In the genomic region with DNA sequence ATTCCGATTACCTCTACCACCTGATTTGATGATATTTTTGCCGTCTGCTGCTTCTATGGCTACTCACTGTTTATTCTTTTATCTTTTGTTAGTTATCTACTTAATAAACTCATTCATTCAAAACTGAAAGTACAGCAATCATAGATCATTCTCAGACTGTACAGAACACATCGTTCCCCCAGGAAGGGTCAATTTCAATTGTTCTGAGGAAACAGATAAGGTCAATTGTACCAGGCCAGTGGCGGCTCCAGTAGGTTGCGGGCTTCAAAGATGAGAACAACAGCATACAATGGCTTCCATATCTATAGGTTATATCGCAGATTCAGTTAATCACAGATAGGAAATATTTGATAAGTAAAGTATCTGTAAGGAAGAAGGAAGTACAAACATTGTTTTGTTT, we compare ENCODE assay signal across 28 mouse cellular contexts.
"Had no signal": no experiment of that assay in that cellular context is flagged by ENCODE, and none has a peak within 500 bp of the region (broad histone marks: within the 10 kb centered on the region; RNA-seq: fewer than 3 reads in every experiment).

No protein-coding gene starts in this region.

- ATAC-seq: forebrain, embryonic 13.5 days; forebrain, embryonic 14.5 days; forebrain, embryonic 15.5 days; forebrain, embryonic 16.5 days; forebrain, postnatal 0 days had no signal

- DNase-seq: cerebellum, adult 2 months; cerebellum, adult 8-10 months; cerebellum, adult 9-10 months; cerebellum, adult 9-11 months; cerebellum, postnatal 10 days; cerebellum, postnatal 14 days; cerebellum, postnatal 25 days; cerebellum, postnatal 36 days; embryo, embryonic 11 days; forebrain, postnatal 0 days; gastrocnemius, adult 2 months; gastrocnemius, postnatal 10 days; gastrocnemius, postnatal 14 days; gastrocnemius, postnatal 25 days; gastrocnemius, postnatal 36 days; heart, adult 11 months; heart, adult 18-20 months had no signal

- H3K9ac ChIP-seq: embryonic facial prominence, embryonic 12.5 days; embryonic facial prominence, embryonic 13.5 days; embryonic facial prominence, embryonic 15.5 days; forebrain, embryonic 12.5 days; forebrain, embryonic 13.5 days; forebrain, embryonic 15.5 days; forebrain, postnatal 0 days had no signal

- H3K27me3 ChIP-seq: embryonic facial prominence, embryonic 12.5 days; embryonic facial prominence, embryonic 13.5 days; embryonic facial prominence, embryonic 15.5 days; forebrain, embryonic 12.5 days; forebrain, embryonic 13.5 days; forebrain, embryonic 15.5 days had no signal

- H3K4me2 ChIP-seq: embryonic facial prominence, embryonic 12.5 days; embryonic facial prominence, embryonic 13.5 days; embryonic facial prominence, embryonic 15.5 days; forebrain, embryonic 12.5 days; forebrain, embryonic 13.5 days; forebrain, embryonic 15.5 days had no signal

- H3K4me3 ChIP-seq: embryonic facial prominence, embryonic 10.5 days; embryonic facial prominence, embryonic 12.5 days; embryonic facial prominence, embryonic 13.5 days; embryonic facial prominence, embryonic 15.5 days; erythroblast, embryonic 14.5 days; forebrain, embryonic 10.5 days; forebrain, embryonic 12.5 days; forebrain, embryonic 13.5 days; forebrain, embryonic 15.5 days; gastrocnemius, adult 2 months had no signal

- H3K36me3 ChIP-seq: embryonic facial prominence, embryonic 12.5 days; embryonic facial prominence, embryonic 13.5 days; embryonic facial prominence, embryonic 15.5 days; forebrain, embryonic 15.5 days had no signal

- H3K9me3 ChIP-seq: embryonic facial prominence, embryonic 10.5 days; embryonic facial prominence, embryonic 12.5 days; embryonic facial prominence, embryonic 13.5 days; embryonic facial prominence, embryonic 15.5 days; forebrain, embryonic 10.5 days; forebrain, embryonic 12.5 days; forebrain, embryonic 13.5 days; forebrain, embryonic 15.5 days had no signal

- H3K27ac ChIP-seq: embryonic facial prominence, embryonic 10.5 days; embryonic facial prominence, embryonic 12.5 days; embryonic facial prominence, embryonic 13.5 days; embryonic facial prominence, embryonic 15.5 days; forebrain, embryonic 10.5 days; forebrain, embryonic 12.5 days; forebrain, embryonic 13.5 days; forebrain, embryonic 15.5 days; gastrocnemius, adult 2 months had no signal
